Mouse (Mus musculus): ENCODE data around the gene Twnk.

DNA sequence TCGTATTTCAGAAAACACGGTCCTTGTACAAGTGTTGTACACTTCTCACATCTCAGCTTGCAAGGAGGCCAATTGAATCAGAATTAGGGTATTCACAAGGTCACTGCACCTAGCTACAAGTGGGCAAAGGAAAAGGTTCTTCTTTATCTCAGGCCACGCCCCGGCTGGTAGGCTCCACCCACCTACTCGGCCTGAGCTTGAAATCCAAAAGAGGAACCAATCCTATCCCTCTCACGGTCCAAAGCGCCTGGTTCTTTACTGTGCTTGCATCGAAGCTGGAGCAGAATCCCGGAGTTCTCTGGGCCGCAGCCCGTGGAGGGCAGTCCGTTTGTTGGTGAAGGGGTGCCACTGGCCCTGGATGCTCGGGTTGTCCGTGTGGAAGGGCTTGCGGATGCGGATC lies at the start of gene Twnk:
- TF ChIP-seq CTCF (IDR thresholded peaks at IDR 0.05): no peak
- TF ChIP-seq EP300 (IDR thresholded peaks at IDR 0.05): no peak

All from lung, postnatal 0 days (tissue).